Comparison of ENCODE assay signal across 9 mouse cellular contexts in the genomic region with DNA sequence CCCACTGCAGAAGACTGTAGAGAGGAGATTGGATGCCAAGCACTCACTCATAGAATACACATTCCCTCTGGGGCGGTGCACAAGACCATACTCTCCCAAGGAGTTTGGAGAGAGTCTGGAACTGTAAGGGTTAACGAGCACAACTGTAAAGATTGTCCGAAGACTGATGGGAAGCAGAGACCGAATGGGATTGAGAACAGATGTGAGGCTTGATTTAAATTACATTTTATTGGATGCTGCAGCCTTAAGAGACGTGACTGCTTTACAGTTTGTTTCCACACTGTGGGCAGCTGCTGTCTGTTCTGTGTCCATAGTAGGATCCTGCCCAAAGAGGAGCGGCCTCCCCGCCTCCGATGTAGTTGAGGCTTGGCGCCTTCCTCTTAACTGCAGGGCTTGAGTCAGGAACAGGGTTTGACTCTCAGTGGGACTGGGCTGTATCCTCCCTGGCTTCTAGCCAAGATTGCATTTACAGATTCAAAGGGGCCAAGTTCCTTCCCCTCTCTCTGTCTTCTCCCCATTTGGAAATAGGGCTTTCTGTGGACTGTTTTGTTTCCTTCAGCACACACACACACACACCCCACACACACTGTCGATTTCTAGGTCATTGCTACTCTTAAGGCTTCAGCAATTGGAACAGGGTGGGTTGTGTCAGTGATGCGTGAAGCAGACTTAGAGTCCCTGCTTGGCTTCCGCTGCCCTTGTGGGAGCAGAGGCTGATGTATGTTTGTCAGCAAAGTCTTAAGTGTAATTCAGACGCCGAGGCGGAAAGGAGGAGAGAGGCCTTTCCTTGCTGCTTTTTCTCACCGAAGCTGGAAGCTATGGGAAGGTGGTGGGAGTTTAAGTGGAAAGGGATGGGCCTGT. TPM values are rescaled to one million over a fixed set of nuclear protein-coding genes. Genes with fewer than 3 reads are reported as not detected.
DNase-seq lines count a peak whose midpoint lies in the region; ATAC-seq and TF ChIP-seq lines count a peak whose summit lies in the region.
"Not testable (repeated sequence)": the region's sequence is repeated elsewhere in the genome, so short reads cannot be mapped to it uniquely, and the experiment has no call there.
"Had no signal": no experiment of that assay in that cellular context is flagged by ENCODE, and none has a peak within 500 bp of the region (broad histone marks: within the 10 kb centered on the region; RNA-seq: fewer than 3 reads in every experiment).

No protein-coding gene starts in this region.

- H3K4me1 ChIP-seq in embryonic facial prominence, embryonic 14.5 days (ENCODE audit: control insufficient read depth, insufficient read depth, low read length): peaks cover 50% of the 10 kb centered on the region
- H3K4me1 ChIP-seq in hindbrain, embryonic 12.5 days: peaks cover 55% of the 10 kb centered on the region
- H3K4me1 ChIP-seq in kidney, embryonic 16.5 days (ENCODE audit: insufficient read depth, low read length): peaks cover 54% of the 10 kb centered on the region
- peaks cover 39% of the 10 kb centered on the region for H3K4me1 ChIP-seq in liver, postnatal 0 days (ENCODE audit: insufficient read depth)

- peak overlapping the region; percentile 40 for H3K4me2 ChIP-seq in embryonic facial prominence, embryonic 14.5 days (ENCODE audit: low read depth, low read length)
- H3K4me2 ChIP-seq in hindbrain, embryonic 12.5 days (replicated peaks); kidney, embryonic 16.5 days (replicated peaks; ENCODE audit: low read depth, low read length); liver, postnatal 0 days (ENCODE audit: low read depth, low read length): not testable (repeated sequence)

- not testable (repeated sequence) for H3K27me3 ChIP-seq in embryonic facial prominence, embryonic 14.5 days (replicated peaks; ENCODE audit: control insufficient read depth, insufficient read depth, low read length); hindbrain, embryonic 12.5 days; kidney, embryonic 16.5 days (ENCODE audit: insufficient read depth, low read length); liver, postnatal 0 days (ENCODE audit: insufficient read depth, low read length)

- H3K9ac ChIP-seq in embryonic facial prominence, embryonic 14.5 days (ENCODE audit: low read depth, low read length): peak overlapping the region; percentile 34; the same call in 1 of the 2 replicates
- not testable (repeated sequence) for H3K9ac ChIP-seq in hindbrain, embryonic 12.5 days; kidney, embryonic 16.5 days (replicated peaks; ENCODE audit: low read length); liver, postnatal 0 days (replicated peaks)

- ATAC-seq in embryonic facial prominence, embryonic 14.5 days (ENCODE audit: low read depth): peak; percentile 73
- ATAC-seq in hindbrain, embryonic 12.5 days (ENCODE audit: low FRiP score); liver, postnatal 0 days: not testable (repeated sequence)
- ATAC-seq in kidney, embryonic 16.5 days (ENCODE audit: low FRiP score, low TSS enrichment): peak; percentile 72

- TF ChIP-seq EP300 in liver, postnatal 0 days (IDR thresholded peaks at IDR 0.05; ENCODE audit: low read depth): not testable (repeated sequence)

- 16% methylated on average over 16 of the region's 16 CpGs for WGBS in embryonic facial prominence, embryonic 14.5 days
- 53% methylated on average over 16 of the region's 16 CpGs for WGBS in hindbrain, embryonic 12.5 days
- WGBS in kidney, embryonic 16.5 days: 29% methylated on average over 16 of the region's 16 CpGs
- 71% methylated on average over 16 of the region's 16 CpGs for WGBS in liver, postnatal 0 days (ENCODE audit: insufficient replicate concordance)

- not testable (repeated sequence) for H3K9me3 ChIP-seq in embryonic facial prominence, embryonic 14.5 days (ENCODE audit: control insufficient read depth, low read length); hindbrain, embryonic 12.5 days (replicated peaks); kidney, embryonic 16.5 days (ENCODE audit: low read length); liver, postnatal 0 days (ENCODE audit: low read length)

- peak; percentile 64 for DNase-seq in adipocyte (ENCODE audit: low spot score)
- DNase-seq in embryonic facial prominence, embryonic 14.5 days (ENCODE audit: low spot score): peak; percentile 95
- DNase-seq in heart, adult 11 months: peak; percentile 95
- DNase-seq in liver, postnatal 0 days: not testable (repeated sequence)
- peak; percentile 16 for DNase-seq in naive thymus-derived CD4-positive, alpha-beta T cell, adult 2 months (ENCODE audit: low read depth)
- peak; percentile 60 for DNase-seq in urinary bladder, postnatal 14 days (ENCODE audit: low spot score)

- peak overlapping the region; percentile 92 for H3K27ac ChIP-seq in embryonic facial prominence, embryonic 14.5 days (replicated peaks; ENCODE audit: low read depth, low read length)
- H3K27ac ChIP-seq in hindbrain, embryonic 12.5 days: peak overlapping the region; percentile 68
- H3K27ac ChIP-seq in kidney, embryonic 16.5 days (ENCODE audit: low read length): peak overlapping the region; percentile 92
- 0 out of 2 replicates have a peak overlapping the region, but pooled peaks have one; percentile 11 for H3K27ac ChIP-seq in liver, postnatal 0 days (ENCODE audit: low read depth)

- not testable (repeated sequence) for TF ChIP-seq CTCF in liver, postnatal 0 days (IDR thresholded peaks at IDR 0.05; ENCODE audit: low read depth)

- H3K36me3 ChIP-seq in embryonic facial prominence, embryonic 14.5 days (ENCODE audit: control insufficient read depth, insufficient read depth, low read length): peaks cover 19% of the 10 kb centered on the region
- not testable (repeated sequence) for H3K36me3 ChIP-seq in hindbrain, embryonic 12.5 days
- peaks cover 23% of the 10 kb centered on the region for H3K36me3 ChIP-seq in kidney, embryonic 16.5 days (ENCODE audit: insufficient read depth, low read length)
- H3K36me3 ChIP-seq in liver, postnatal 0 days (replicated peaks; ENCODE audit: insufficient read depth, low read length): peaks cover 34% of the 10 kb centered on the region

- not testable (repeated sequence) for H3K4me3 ChIP-seq in embryonic facial prominence, embryonic 14.5 days (ENCODE audit: low read depth, low read length); hindbrain, embryonic 12.5 days; kidney, embryonic 16.5 days (ENCODE audit: low read length); liver, postnatal 0 days (ENCODE audit: low read depth, low read length)

RNA-seq across cellular contexts. Expression of gene Rara, which starts 4.5 kb away (rescaled TPM):
- polyA plus RNA-seq in embryonic facial prominence, embryonic 14.5 days (2014; fragmentation: Nextera tagmentation; extraction: Ambion mirVana): 46.4 and 50.3 TPM in 2 replicates
- 38.6 and 46.9 TPM in 2 replicates for polyA plus RNA-seq in hindbrain, embryonic 12.5 days (2016; fragmentation: Nextera tagmentation; extraction: Ambion mirVana)
- 31.4 and 32.5 TPM in 2 replicates for polyA plus RNA-seq in kidney, embryonic 16.5 days (2015; fragmentation: Nextera tagmentation; extraction: Ambion mirVana)
- 5.4 and 5.6 TPM in 2 replicates for polyA plus RNA-seq in liver, postnatal 0 days (2015; fragmentation: Nextera tagmentation; extraction: Ambion mirVana)

RNA-seq across cellular contexts. Expression of gene Cdc6, which starts 15.5 kb away (rescaled TPM):
- 22.7 and 23.0 TPM in 2 replicates for polyA plus RNA-seq in embryonic facial prominence, embryonic 14.5 days (2014; fragmentation: Nextera tagmentation; extraction: Ambion mirVana)
- 19.0 and 20.2 TPM in 2 replicates for polyA plus RNA-seq in hindbrain, embryonic 12.5 days (2016; fragmentation: Nextera tagmentation; extraction: Ambion mirVana)
- polyA plus RNA-seq in kidney, embryonic 16.5 days (2015; fragmentation: Nextera tagmentation; extraction: Ambion mirVana): 36.2 and 38.6 TPM in 2 replicates
- polyA plus RNA-seq in liver, postnatal 0 days (2015; fragmentation: Nextera tagmentation; extraction: Ambion mirVana): 19.1 and 22.3 TPM in 2 replicates

RNA-seq across cellular contexts. Expression of gene Wipf2, which starts 59.6 kb away (rescaled TPM):
- 3.9 and 4.3 TPM in 2 replicates for polyA plus RNA-seq in embryonic facial prominence, embryonic 14.5 days (2014; fragmentation: Nextera tagmentation; extraction: Ambion mirVana)
- 4.7 and 5.0 TPM in 2 replicates for polyA plus RNA-seq in hindbrain, embryonic 12.5 days (2016; fragmentation: Nextera tagmentation; extraction: Ambion mirVana)
- 5.4 and 5.9 TPM in 2 replicates for polyA plus RNA-seq in kidney, embryonic 16.5 days (2015; fragmentation: Nextera tagmentation; extraction: Ambion mirVana)
- polyA plus RNA-seq in liver, postnatal 0 days (2015; fragmentation: Nextera tagmentation; extraction: Ambion mirVana): 1.2 TPM in 2 replicates

RNA-seq across cellular contexts. Expression of gene Gjd3, which starts 59.7 kb away (rescaled TPM):
- polyA plus RNA-seq in embryonic facial prominence, embryonic 14.5 days (2014; fragmentation: Nextera tagmentation; extraction: Ambion mirVana): 0.34 and 0.56 TPM in 2 replicates
- polyA plus RNA-seq in hindbrain, embryonic 12.5 days (2016; fragmentation: Nextera tagmentation; extraction: Ambion mirVana): 0.88 and 1.1 TPM in 2 replicates
- 0.59 TPM in 1 of 2 replicates, not detected in the other for polyA plus RNA-seq in kidney, embryonic 16.5 days (2015; fragmentation: Nextera tagmentation; extraction: Ambion mirVana)
- polyA plus RNA-seq in liver, postnatal 0 days (2015; fragmentation: Nextera tagmentation; extraction: Ambion mirVana): not detected in 2 replicates
- polyA plus RNA-seq: liver, embryonic 13.5 days had no signal

Comparison
In these comparisons a context has a peak if more than half of its experiments do, and no peak if none do; other contexts are left out.
1. H3K27ac ChIP-seq: peak in every context shown above with its lines; median percentile 92 in embryonic facial prominence, embryonic 14.5 days; 92 in kidney, embryonic 16.5 days; 68 in hindbrain, embryonic 12.5 days; 11 in liver, postnatal 0 days.